Mouse (Mus musculus) stomach, postnatal 0 days (tissue): Measurements from ENCODE around the gene Tomm40l.

ENCODE experiments used
- CTCF ChIP-seq: IDR thresholded peaks from 2 replicates; pipeline ENCODE4 v1.5.1; 2016; ENCODE audit warnings: antibody characterized with exemption, low read depth, mild to moderate bottlenecking, moderate library complexity
- EP300 ChIP-seq: optimal IDR thresholded peaks from 2 replicates; pipeline ENCODE3; 2016; ENCODE audit warnings: antibody characterized with exemption

GRCm38 (mm10) chr1:171193911-171194830 is 28.1 kb downstream of the Tomm40l start:
- TF ChIP-seq CTCF (no peak), EP300 (no peak)
